Mouse (Mus musculus): ENCODE data around the gene Asb8.

The Asb8 gene

DNA sequence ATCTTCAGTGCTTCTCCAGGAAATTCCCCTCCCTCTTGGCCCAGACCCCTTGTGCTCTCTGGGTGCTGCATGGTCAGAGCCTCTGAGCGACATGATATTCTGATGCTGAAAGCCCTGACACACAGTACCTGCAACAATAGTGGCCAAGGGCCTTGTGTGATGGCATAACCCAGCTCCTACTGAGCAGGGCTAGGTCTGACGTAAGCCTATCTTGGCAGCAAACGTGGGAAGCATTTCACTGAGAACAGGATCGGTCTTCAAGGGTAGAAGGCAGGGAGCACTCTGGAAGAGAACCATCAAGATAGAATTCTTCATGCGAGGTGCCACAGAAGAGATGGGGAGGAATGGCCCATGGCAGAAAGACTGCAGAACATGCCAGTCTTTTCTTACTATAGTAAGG lies at the start of gene Asb8:
TSS of gene Asb8 (minus strand) at position 101 of the 400 bp plus-strand sequence.
- DNase-seq (ENCODE audit: low spot score): no peak

DNA sequence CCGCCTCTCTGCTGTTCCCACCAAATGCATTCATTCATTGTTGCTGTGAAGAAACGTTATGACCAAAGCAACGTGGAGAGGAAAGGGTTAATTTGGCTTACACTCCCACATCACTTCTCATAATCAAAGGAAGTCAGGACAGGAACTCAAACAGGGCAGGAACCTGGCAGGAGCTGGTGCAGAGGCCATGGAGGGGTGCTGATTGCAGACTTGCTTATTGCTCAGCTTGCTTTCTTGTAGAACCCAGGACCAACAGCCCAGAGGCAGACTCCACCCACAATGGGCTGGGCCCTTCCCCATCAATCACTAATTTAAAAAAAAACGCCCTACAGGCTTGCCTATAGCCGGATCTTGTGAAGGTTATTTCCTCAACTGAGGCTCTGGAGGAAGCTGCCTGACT lies 48.7 kb upstream of the Asb8 start:
- DNase-seq (ENCODE audit: low spot score): no peak

DNA sequence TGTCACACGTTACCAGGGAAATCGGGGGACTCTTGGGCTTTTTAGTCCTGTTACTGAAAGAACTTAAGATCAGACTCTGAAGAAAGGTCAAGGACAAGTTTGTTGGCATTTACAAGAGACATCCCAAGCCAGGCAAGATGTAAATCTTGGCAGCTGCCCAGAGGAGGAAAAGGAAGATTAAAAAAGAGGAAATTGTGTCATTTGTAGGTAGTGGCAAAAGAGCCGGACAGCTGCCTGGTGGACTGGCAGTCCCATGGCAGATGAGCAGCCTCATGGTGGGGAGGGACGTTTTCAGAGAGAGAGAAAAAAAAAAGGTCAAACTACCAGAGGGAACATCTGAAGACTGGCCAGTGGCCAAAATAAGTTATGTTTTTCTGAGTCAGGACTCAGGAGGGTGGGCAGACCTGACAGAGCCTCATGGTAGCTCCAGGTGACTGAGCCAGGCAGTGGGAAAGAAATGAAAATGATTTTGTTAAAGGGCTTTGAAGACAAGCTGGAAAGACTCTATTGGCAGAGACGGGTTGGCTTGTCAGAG lies 48.0 kb upstream of the Asb8 start:
- DNase-seq (ENCODE audit: low spot score): no peak

DNA sequence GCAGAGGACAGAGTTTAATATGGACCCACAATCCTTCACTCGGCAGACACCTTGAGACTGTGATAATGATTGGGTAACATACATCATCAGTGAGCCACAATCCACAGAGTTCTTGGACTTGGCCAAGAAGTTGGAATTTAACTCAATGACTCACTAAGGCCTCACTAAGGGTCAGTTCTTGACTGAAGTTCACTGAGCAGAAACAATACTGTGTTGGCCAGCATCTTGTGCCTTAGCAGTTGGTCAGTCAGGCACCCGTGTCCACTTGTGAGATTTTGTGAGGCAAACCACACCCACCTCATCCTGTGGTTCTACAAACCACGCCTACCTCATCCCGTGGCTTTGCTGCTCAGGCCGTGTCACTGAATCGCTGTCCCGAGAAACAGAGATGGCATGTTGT lies 44.3 kb upstream of the Asb8 start:
- no peak for DNase-seq (ENCODE audit: low spot score)

- no peak for DNase-seq (ENCODE audit: low spot score)
These were observed 30.0 kb upstream of the Asb8 start, which contains the start of gene Olfr288 for GRCm38 (mm10) chr15:98195442-98195841. Gene Olfr288 (minus strand): TSS chr15:98195542.

GRCm38 (mm10) chr15:98184456-98184855 lies 19.0 kb upstream of the Asb8 start:
- no peak for DNase-seq (ENCODE audit: low spot score)

GRCm38 (mm10) chr15:98181856-98182570 lies 16.6 kb upstream of the Asb8 start:
- no peak for DNase-seq (ENCODE audit: low spot score)

DNA sequence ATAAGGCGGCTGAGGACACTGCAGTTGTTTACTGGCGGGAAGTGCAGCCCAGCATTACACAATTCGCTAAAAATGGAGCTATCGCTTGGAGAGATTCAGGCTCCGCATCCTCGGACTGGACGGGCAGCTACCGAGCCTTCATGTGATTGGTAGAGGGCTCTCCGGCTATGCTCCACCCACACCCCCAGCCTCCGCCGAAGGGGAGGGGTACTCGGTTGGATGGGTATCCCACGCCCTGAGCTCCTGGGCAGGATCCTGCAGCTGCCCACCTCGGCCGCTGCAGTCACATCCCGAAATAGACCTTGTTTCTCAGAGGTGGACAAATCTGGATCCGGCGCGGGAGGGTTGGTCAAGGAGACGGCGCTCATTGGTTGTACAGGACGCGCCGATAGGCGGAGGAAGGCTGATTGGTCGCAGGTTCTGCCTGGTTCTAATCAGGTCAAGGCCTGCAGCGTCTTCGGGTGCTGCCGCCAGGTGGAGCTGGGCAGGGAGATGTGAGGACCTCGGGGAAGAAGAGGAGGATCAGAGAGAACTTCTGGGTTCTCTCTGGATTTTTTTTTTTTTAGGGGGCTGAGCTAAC lies 15.8 kb upstream of the Asb8 start:
- DNase-seq (ENCODE audit: low spot score): peak; percentile 91

- no peak for DNase-seq (ENCODE audit: low spot score)
These were observed 15.2 kb upstream of the Asb8 start for GRCm38 (mm10) chr15:98180567-98181131.

DNA sequence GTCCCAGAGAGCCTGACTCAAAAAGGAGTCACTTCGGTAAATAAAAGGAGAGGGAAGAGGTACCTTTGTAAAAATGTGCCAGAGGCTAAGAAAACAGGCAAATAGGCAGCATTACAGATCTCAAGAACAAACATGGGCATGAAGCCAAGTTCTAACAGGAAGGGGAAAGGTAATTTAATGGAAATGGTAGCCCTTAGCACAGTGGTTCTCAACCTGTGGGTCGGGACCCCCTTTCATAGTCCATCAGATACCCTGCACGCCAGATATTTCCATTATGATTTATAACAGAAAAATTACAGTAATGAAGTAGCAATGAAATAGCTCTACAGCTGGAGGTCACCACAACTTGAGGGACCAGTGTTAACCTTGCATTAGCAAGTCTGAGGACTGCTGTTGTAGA lies 11.9 kb upstream of the Asb8 start:
- no peak for DNase-seq (ENCODE audit: low spot score)

- peak; percentile 84 for DNase-seq (ENCODE audit: low spot score)
These were observed 8.4 kb upstream of the Asb8 start for GRCm38 (mm10) chr15:98173821-98174220.

GRCm38 (mm10) chr15:98172113-98172512 lies 6.7 kb upstream of the Asb8 start:
- no peak for DNase-seq (ENCODE audit: low spot score)

- no peak for DNase-seq (ENCODE audit: low spot score)
These were observed 5.5 kb upstream of the Asb8 start for GRCm38 (mm10) chr15:98170917-98171316.

- peak; percentile 65 for DNase-seq (ENCODE audit: low spot score)
These were observed 4.9 kb upstream of the Asb8 start for GRCm38 (mm10) chr15:98170365-98170764.

GRCm38 (mm10) chr15:98168622-98169004 lies 3.2 kb upstream of the Asb8 start:
- no peak for DNase-seq (ENCODE audit: low spot score)

- peak; percentile 88 for DNase-seq (ENCODE audit: low spot score)
These were observed 2.5 kb upstream of the Asb8 start for GRCm38 (mm10) chr15:98167645-98168621.

DNA sequence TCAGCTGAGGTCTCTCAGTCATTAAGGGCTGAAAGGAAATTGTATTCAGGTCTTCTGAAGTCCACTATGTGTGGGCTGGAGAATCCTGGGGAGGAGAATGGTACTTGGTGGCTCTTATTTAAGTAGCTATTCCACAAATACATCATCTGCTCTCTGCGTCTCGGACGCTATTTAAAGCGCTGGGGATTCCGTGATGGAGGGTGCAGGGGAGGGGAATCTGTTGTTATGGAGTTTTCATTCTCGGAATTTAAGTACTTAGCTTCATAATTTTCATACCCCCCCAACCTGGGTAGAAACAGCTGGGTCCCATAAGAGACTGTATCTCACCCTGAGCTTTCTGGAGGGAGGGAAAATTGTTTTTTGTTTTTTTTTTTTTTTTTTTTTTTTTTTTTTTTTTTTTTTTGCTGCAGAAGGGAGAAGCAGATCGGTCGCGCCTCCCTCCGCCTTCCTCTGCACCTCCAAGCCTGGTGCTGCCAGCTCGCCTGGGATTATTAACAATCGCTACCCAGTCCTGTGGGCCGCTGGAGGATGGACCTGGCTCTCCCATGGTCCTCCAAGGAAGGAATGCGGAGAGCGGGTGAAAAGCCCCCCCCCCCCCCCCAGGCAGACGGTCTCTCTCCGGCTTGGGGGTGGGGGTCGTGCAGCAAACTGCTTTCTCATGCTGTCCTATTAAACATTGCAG lies 1.7 kb upstream of the Asb8 start, which contains the start of gene Ccdc184:
TSS of gene Ccdc184 (plus strand) at position 196 of the 682 bp plus-strand sequence.
- DNase-seq (ENCODE audit: low spot score): no peak

DNA sequence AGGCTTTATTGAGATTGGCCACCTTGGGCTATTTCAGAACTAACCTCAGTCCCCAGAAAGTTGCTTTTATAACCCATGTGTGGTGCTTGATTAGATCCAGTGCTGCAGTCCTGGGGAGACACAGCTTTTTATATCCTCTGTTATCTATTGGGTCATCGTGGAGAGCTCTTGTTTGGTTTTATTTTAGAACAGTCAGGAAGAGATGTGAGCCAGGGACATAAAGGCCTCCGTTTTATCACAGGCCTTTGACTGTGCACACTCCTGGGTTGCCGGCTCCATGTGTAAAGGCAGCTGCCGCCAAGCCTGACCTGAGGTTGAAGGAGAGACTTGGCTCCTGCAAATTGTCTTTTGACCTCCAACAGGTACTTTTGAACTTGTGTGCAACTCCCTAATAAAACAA lies 2.9 kb downstream of the Asb8 start:
- DNase-seq (ENCODE audit: low spot score): no peak

DNA sequence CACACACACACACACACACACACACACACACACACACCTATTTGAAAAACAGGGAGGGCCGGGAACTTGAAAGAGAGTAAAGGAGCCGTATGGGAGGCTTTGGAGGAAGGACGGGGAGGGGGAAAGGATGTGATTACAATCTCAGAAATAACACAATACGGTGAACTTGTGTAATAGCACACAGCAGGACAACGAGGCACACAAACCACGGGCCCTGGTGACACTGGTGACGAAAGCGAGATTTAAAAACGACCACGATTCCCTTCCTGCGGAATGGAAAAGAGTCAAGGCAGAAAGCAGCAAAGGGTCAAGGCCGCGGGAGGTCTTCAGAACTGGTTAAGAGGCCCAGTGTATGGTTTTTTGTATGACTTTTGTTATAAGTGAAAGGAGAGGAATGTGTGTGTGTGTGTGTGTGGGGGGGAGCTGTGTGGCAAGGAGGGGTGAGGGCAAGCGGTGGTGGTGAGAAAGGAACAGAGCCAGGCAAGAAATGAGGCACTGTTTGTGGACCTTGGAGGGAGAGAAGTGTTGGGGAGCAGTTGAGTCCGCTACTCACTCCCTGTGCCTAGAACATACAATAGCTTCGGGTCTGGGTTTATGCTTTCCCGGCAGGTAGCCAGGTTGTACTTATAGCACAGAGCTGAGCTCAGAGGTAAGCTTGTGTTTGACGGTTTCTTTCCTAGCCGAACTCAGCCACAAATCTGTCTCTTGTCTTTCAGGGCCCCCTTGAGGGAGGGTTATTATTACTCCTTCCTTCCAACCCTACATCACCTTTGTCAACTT lies 4.2 kb downstream of the Asb8 start:
- no peak for DNase-seq (ENCODE audit: low spot score)

DNA sequence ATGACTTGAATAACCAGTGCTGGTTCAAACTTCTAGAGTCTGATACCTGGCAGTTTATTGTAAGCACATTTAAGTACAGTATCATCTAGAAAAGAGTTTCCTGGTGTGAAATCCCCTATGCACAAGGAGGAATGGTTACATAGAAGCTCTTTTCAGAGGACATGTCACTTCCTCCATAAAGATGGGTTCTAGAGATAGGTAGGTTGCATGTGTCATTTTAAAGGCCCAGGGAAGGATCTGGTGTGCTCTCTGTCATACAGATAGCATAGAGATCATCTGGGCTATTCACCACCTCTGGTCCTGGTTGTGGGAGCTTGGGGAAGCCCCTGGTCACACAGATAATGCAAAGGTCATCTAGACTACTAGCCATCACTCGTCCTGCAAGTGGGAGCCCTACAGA lies 8.2 kb downstream of the Asb8 start:
- DNase-seq (ENCODE audit: low spot score): no peak

GRCm38 (mm10) chr15:98155944-98156343 lies 9.5 kb downstream of the Asb8 start:
- DNase-seq (ENCODE audit: low spot score): no peak
